Mouse (Mus musculus) forebrain, embryonic 16.5 days (tissue): ENCODE results near the gene Scn4b. TPM values are rescaled to one million over a fixed set of nuclear protein-coding genes. Genes with fewer than 3 reads are reported as not detected.

Source experiments
- ATAC-seq: fragments of 200-750 bp; cut with Nextera tagmentation; 2 replicates; pipeline ENCODE4 v1.8.0; 2017; ENCODE audit warnings: mild to moderate bottlenecking, moderate library complexity
- H3K27ac ChIP-seq: fragments of 300-500 bp; sonication (generic); 2 replicates; pipeline ENCODE4 v1.5.1; 2014; ENCODE audit warnings: low read length, control low read depth
- H3K27me3 ChIP-seq: fragments of 300-500 bp; sonication (generic); replicated peaks from 2 replicates; pipeline ENCODE4 v1.6.1; 2014; ENCODE audit warnings: low read length; ENCODE audit not compliant: control insufficient read depth, insufficient read depth
- H3K36me3 ChIP-seq: fragments of 300-500 bp; sonication (generic); 2 replicates; pipeline ENCODE4 v1.6.1; 2014; ENCODE audit not compliant: control insufficient read depth, insufficient read depth
- H3K4me1 ChIP-seq: fragments of 300-500 bp; sonication (generic); replicated peaks from 2 replicates; pipeline ENCODE4 v1.6.1; 2014; ENCODE audit warnings: low read length; ENCODE audit not compliant: control insufficient read depth, insufficient read depth
- H3K4me2 ChIP-seq: fragments of 300-500 bp; sonication (generic); 2 replicates; pipeline ENCODE4 v1.6.1; 2014; ENCODE audit warnings: mild to moderate bottlenecking, low read length, control low read depth
- H3K4me3 ChIP-seq: fragments of 300-500 bp; sonication (generic); replicated peaks from 2 replicates; pipeline ENCODE4 v1.5.1; 2014; ENCODE audit warnings: mild to moderate bottlenecking, low read length, control low read depth
- H3K9ac ChIP-seq: fragments of 300-500 bp; sonication (generic); replicated peaks from 2 replicates; pipeline ENCODE4 v1.6.1; 2014; ENCODE audit warnings: low read depth, low read length, control low read depth
- H3K9me3 ChIP-seq: fragments of 300-500 bp; sonication (generic); 2 replicates; pipeline ENCODE4 v1.6.1; 2016; ENCODE audit warnings: low read length; ENCODE audit not compliant: control insufficient read depth
- WGBS: fragments of 180-500 bp; shearing (Covaris S2); extraction: QIAGEN DNeasy Blood & Tissue Kit; methylation state at CpG from one replicate; pipeline ENCODE4 v1.1.7; 2014; 5-methylcytosine and 5-hydroxymethylcytosine counted together
- polyA plus RNA-seq: library from polyadenylated mRNA; unstranded; fragments of >200 nt; fragmentation: Nextera tagmentation; extraction: Ambion mirVana; gene quantifications from 2 replicates; pipeline ENCODE4 v1.2.1, GENCODE M21; 2015

Gene Scn4b
- polyA plus RNA-seq = 0.24 and 0.27 TPM in 2 replicates

DNA sequence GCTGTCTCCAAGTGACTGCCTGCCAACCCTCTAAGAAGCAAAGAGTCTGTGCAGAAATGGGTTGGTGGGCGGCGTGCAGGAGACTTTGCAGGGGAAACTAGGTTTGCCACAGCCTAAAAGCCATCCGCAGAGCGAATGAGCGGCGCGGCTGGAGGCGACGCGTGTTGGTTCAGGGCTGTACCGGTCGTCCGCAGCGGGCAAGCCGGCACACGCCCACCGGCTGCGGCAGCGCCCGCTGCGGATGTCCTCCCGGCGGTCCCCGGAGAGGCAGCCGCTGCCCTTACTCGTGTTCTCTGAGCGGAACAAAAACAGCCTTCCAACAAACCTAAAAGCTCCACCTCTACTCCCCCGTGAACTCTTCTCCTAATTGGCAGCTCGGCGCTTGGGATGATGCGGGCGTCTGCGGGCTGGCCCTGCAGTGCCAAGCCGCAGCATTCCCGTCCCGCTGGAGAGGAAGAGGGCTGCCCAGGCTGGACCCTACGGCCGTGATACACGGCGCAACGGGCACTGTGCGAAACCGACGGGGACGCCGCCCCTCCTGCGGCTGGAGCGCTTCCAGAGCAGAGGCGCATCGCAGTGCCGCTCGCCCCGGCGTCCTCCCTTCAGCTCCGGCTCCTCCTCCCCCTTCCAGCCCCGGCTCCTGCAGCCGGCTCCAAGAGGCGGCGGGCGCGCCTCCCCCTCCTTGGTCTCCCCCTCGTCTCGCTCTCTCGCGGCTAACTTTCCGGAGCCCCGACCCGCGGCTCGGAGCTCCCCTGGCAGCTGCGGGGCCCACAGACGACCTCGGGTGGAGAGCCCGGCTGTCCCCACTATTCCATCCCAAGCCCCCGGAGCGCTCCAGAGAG lies at the start of gene Scn4b:
Scn4b (plus strand) TSS at position 205 of the 842 bp plus-strand sequence.
- ATAC-seq = peak; percentile 76

DNA sequence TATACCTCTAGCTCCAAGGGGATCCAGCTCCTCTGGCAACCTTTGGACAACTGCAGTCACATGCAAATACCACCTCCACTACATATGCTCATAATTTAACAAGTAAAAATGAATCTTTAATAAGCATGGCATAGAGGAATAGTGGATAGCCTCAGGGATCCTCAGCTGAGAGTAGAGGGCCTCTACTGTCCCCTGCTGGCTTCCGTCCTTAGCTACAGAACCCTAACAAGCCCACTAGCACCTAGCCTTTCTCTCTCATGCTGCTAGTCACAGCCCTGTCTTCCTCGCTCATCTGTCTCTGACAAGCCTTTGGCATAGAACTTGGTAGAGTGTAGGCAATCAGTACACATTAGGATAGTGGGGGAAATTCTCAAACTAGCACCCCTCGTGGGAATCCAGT lies 47.4 kb upstream of the Scn4b start:
- WGBS = 69% methylated on average over 3 of the region's 3 CpGs
- H3K9me3 ChIP-seq = no peaks in the 10 kb centered on the region
- H3K4me3 ChIP-seq = no peak overlapping the region
- no peaks in the 10 kb centered on the region for H3K36me3 ChIP-seq
- H3K27me3 ChIP-seq = peaks cover 2% of the 10 kb centered on the region; the same call in 1 of the 2 replicates
- no peak overlapping the region for H3K4me2 ChIP-seq
- H3K9ac ChIP-seq = no peak overlapping the region
- H3K4me1 ChIP-seq = no peaks in the 10 kb centered on the region
- H3K27ac ChIP-seq = no peak overlapping the region
- no peak for ATAC-seq

More for the DNA sequence above, at the start of gene Scn4b:
- Histone ChIP-seq H3K4me2 (peak within 1 kb of the TSS; percentile 95), H3K4me3 (peak within 1 kb of the TSS; percentile 60), H3K27me3 (peaks cover 81% of the 10 kb centered on the region), H3K9me3 (no peaks in the 10 kb centered on the region), H3K9ac (peak within 1 kb of the TSS; percentile 52), H3K36me3 (no peaks in the 10 kb centered on the region), H3K27ac (no peak within 1 kb of the TSS), H3K4me1 (peaks cover 15% of the 10 kb centered on the region)
- WGBS = under 1% methylated on average over 73 of the region's 76 CpGs

DNA sequence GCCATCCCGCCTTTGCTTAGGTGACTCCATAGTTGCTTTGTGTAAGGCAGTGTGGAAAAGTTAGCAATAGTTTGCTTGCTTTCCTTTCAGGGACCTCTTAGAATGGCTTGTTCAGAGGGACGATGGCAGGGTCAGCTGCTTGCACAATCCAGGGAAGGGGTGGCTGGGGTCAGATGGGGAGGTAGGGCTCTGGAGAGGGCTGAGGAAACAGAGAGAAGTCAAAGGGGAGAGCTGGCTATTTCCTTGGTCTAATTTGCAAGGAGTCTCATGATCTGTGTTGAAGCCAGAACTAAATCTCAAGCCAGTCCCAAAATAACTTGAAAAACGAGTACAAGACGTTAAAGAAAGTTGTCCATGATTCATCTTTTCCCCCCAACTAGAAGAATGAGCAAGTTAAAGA lies 45.6 kb upstream of the Scn4b start:
- no peak for ATAC-seq
- Histone ChIP-seq H3K4me2 (no peak overlapping the region), H3K9ac (no peak overlapping the region), H3K27ac (no peak overlapping the region), H3K36me3 (no peaks in the 10 kb centered on the region), H3K4me3 (no peak overlapping the region), H3K4me1 (no peaks in the 10 kb centered on the region), H3K9me3 (no peaks in the 10 kb centered on the region), H3K27me3 (peaks cover under 1% of the 10 kb centered on the region; the same call in 1 of the 2 replicates)
- 74% methylated on average over 4 of the region's 4 CpGs for WGBS

DNA sequence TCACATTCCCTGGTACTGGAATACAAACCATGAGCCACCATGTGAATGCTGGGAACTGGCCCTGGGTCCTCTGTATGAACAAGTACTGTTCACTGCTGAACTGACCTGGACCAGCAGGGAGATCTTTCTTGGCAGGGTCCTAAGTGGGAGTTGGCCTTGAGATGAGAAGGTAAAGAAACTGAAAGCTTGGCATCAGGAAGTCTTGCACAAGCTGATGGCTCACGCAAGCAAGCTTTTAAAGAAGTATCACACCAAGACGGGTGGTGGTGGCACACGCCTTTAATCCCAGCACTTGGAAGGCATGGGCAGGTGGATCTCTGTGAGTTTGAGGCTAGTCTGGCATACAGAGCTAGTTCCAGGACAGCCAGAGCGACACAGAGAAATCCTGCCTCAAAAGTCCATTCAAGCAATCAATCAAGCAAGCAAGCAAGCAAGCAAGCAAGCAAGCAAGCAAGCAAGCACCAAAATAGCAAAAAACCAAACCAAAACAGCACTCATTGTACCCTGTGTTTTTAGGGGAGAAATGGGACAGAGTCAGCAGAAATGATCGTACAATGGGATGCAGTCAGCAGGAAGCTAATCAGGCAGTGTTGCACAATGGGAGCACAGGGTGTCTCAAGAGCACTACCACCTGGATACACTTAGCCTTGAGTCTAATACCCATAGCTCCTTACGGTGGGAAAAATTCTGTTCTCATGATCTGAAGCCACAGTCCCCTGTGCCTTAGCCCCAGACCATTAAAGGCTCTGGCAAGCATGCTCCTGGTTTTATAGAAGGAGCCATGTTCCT lies 42.9 kb upstream of the Scn4b start:
- ATAC-seq = no peak
- 75% methylated on average over 6 of the region's 6 CpGs for WGBS
- Histone ChIP-seq H3K9me3 (no peaks in the 10 kb centered on the region), H3K4me1 (no peaks in the 10 kb centered on the region), H3K36me3 (no peaks in the 10 kb centered on the region), H3K9ac (no peak overlapping the region), H3K4me2 (no peak overlapping the region), H3K4me3 (no peak overlapping the region), H3K27ac (no peak overlapping the region), H3K27me3 (no peaks in the 10 kb centered on the region; the same call in none of the 2 replicates)

DNA sequence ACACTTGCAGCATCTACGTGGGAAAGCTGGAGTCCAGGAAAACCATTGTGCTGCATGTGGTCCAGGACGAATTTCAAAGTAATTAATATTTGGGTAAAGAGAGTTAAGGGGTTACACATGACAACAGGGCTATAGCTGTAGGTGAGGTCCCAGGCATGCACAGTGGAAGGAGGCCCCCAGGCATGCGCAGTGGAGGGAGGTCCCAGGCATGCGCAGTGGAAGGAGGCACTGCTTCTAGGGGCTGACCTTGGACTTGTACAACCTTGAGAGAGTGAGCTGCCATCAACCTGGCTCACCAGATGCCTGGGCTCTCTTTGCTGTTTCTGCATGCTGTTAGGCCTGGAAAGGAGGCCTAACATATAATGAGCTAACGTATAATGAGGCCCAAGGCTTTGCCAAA lies 40.3 kb upstream of the Scn4b start:
- Histone ChIP-seq H3K4me2 (no peak overlapping the region), H3K27ac (no peak overlapping the region), H3K4me3 (no peak overlapping the region), H3K27me3 (no peaks in the 10 kb centered on the region; the same call in 1 of the 2 replicates), H3K9me3 (no peaks in the 10 kb centered on the region), H3K4me1 (no peaks in the 10 kb centered on the region), H3K36me3 (no peaks in the 10 kb centered on the region), H3K9ac (no peak overlapping the region)
- no peak for ATAC-seq
- WGBS = 79% methylated on average over 5 of the region's 5 CpGs

DNA sequence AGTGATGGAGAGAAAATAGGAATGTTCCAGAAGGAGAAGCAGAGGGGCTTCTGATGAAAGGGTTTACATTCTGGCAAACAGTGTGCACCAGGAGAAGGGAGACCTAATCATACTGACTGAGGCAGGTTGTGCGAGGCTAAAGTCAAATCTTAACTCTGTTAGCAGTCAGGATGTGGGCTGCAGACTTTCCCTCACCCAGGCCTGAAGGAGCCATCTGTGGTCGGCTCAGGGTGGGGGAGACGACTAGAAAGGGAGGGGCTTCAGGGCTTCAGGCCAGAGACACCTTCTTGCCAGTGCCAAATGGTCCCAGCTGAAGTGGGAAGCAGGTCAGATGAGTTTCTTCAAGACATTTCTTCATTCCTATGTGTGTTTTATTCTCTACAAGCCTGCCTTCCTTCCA lies 39.8 kb upstream of the Scn4b start:
- Histone ChIP-seq H3K27me3 (no peaks in the 10 kb centered on the region; the same call in 1 of the 2 replicates), H3K27ac (no peak overlapping the region), H3K4me2 (no peak overlapping the region), H3K9ac (no peak overlapping the region), H3K9me3 (no peaks in the 10 kb centered on the region), H3K4me3 (no peak overlapping the region), H3K36me3 (no peaks in the 10 kb centered on the region), H3K4me1 (no peaks in the 10 kb centered on the region)
- 48% methylated on average over 3 of the region's 3 CpGs for WGBS
- ATAC-seq = no peak

DNA sequence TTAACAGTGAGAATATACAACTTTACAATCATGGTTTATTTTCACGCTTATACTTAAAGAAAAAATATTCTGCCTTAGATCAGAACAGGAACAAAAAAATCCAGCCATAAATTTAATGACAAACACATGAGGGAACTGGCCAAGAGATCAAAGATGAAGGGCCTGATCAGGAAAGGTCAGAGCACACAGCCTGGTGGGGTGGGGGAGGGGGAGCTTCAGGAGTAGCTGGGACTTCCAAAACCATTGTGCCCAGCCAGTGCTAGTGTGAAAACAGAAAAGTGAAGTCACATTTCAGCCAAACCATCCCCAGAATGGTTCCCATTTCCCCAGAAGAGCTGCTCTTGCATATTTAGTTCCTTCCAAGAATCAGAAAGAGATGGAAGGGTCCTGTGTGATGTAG lies 35.7 kb upstream of the Scn4b start:
- no peak for ATAC-seq
- no peaks in the 10 kb centered on the region for H3K36me3 ChIP-seq
- no peaks in the 10 kb centered on the region for H3K4me1 ChIP-seq
- no peak overlapping the region for H3K9ac ChIP-seq
- no peaks in the 10 kb centered on the region; the same call in 1 of the 2 replicates for H3K27me3 ChIP-seq
- H3K9me3 ChIP-seq = no peaks in the 10 kb centered on the region
- H3K4me2 ChIP-seq = no peak overlapping the region
- no peak overlapping the region for H3K4me3 ChIP-seq
- H3K27ac ChIP-seq = no peak overlapping the region
- WGBS = 94% methylated on average over 1 of the region's 1 CpGs

DNA sequence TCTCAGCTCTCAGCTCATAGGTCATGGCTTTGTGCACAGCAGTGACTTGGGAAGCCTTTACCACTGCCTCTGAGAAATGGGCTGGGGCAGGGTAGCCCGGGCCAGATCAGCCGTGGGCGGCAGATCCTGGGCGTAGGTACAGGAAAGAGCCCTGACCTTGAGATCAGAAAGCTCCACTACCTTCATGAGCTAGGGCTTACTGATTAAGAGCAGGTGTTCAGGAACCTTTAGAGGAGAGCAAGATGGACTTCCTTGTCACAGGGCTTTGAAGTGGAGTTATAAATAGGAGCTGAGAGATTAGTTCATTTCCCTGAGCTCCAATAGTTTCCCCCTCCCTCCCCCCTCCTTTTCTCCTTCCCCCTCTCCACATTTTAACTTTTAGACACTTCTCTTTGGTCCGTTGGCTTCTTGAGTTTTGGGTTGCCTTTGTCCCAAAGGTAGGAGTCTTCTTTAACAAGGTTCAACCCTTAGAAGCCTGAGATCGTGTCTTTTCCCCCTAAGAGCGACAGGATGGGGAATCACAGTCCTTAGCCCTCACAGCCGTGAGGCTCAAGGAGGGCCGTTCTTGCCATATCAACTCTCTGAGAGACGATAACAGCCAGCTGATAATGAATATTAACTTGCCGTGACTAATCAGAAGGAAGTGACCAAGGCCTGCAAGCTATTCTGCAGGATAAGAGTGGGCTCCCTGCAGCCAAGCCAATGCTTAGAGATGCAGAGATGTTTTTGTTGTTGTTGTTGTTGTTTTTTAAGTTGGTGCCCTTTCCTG lies 34.8 kb upstream of the Scn4b start:
- Histone ChIP-seq H3K27ac (no peak overlapping the region), H3K4me1 (no peaks in the 10 kb centered on the region), H3K9ac (no peak overlapping the region), H3K9me3 (no peaks in the 10 kb centered on the region), H3K4me3 (no peak overlapping the region), H3K36me3 (no peaks in the 10 kb centered on the region), H3K27me3 (no peaks in the 10 kb centered on the region; the same call in 1 of the 2 replicates), H3K4me2 (no peak overlapping the region)
- no peak for ATAC-seq
- 80% methylated on average over 11 of the region's 11 CpGs for WGBS
